ENCODE assay signal across 8 mouse cellular contexts in genomic region chr14:64586860-64587698, GRCm38 (mm10).
DNase-seq lines count a peak whose midpoint lies in the region; ATAC-seq and TF ChIP-seq lines count a peak whose summit lies in the region.

No protein-coding gene starts in this region.

- H3K9me3 ChIP-seq in liver, embryonic 15.5 days (replicated peaks), result no peaks in the 10 kb centered on the region

- peak overlapping the region; percentile 49 for H3K4me3 ChIP-seq in heart, adult 2 months
- H3K4me3 ChIP-seq in liver, embryonic 15.5 days (replicated peaks), result peak overlapping the region; percentile 47

- no peak for TF ChIP-seq POLR2A in heart, adult 2 months (IDR thresholded peaks at IDR 0.05; ENCODE audit: insufficient read depth, low read depth, low read length)

- peak in 1 of 2 experiments; percentile 27 for DNase-seq in heart, adult 2 months
- no peak for DNase-seq in heart, adult 11 months
- peak; percentile 25 for DNase-seq in thymus, postnatal 4 days
- DNase-seq in thymus, postnatal 36 days, result no peak
- DNase-seq in right cerebral cortex, postnatal 25 days, result peak; percentile 73
- DNase-seq in urinary bladder, postnatal 14 days (ENCODE audit: low spot score), result no peak

- no peak for TF ChIP-seq EP300 in heart, adult 2 months (IDR thresholded peaks at IDR 0.05; ENCODE audit: insufficient read depth, low read depth, low read length)

- H3K36me3 ChIP-seq in heart, adult 2 months (ENCODE audit: control insufficient read depth, insufficient read depth, low read length), result no peaks in the 10 kb centered on the region
- no peaks in the 10 kb centered on the region for H3K36me3 ChIP-seq in liver, embryonic 15.5 days (replicated peaks)

- TF ChIP-seq CTCF in heart, adult 2 months (IDR thresholded peaks at IDR 0.05), result no peak

- H3K4me1 ChIP-seq in heart, adult 2 months (ENCODE audit: control insufficient read depth, insufficient read depth, low read length), result no peaks in the 10 kb centered on the region
- peaks cover 10% of the 10 kb centered on the region for H3K4me1 ChIP-seq in liver, embryonic 15.5 days (replicated peaks)

- WGBS in heart, adult 2 months, result under 1% methylated on average over 57 of the region's 58 CpGs
- under 1% methylated on average over 56 of the region's 58 CpGs for WGBS in liver, embryonic 15.5 days (ENCODE audit: insufficient replicate concordance)

- no peaks in the 10 kb centered on the region for H3K79me2 ChIP-seq in heart, adult 2 months (replicated peaks; ENCODE audit: control insufficient read depth, insufficient read depth, low read length)

- intact Hi-C loops in heart, adult 2 months (cut with DNase I), result no loop called here

- H3K9ac ChIP-seq in heart, adult 2 months (ENCODE audit: low read depth, low read length), result 0 out of 2 replicates have a peak overlapping the region, but pooled peaks have one; percentile 10
- H3K9ac ChIP-seq in liver, embryonic 15.5 days, result no peak overlapping the region

- H3K4me2 ChIP-seq in liver, embryonic 15.5 days, result peak overlapping the region; percentile 64

- H3K27ac ChIP-seq in heart, adult 2 months, result no peak overlapping the region
- no peak overlapping the region for H3K27ac ChIP-seq in liver, embryonic 15.5 days (replicated peaks)

- H3K27me3 ChIP-seq in heart, adult 2 months (ENCODE audit: control insufficient read depth, insufficient read depth, low read length), result peaks cover 24% of the 10 kb centered on the region
- H3K27me3 ChIP-seq in liver, embryonic 15.5 days, result peaks cover 98% of the 10 kb centered on the region

- ATAC-seq in granulocyte monocyte progenitor cell, adult 5-6 weeks (replicated peaks; ENCODE audit: poor library complexity, severe bottlenecking), result peak; percentile 57
- no peak for ATAC-seq in liver, embryonic 15.5 days (ENCODE audit: insufficient read depth)

Comparison
In these comparisons a context has a peak if more than half of its experiments do, and no peak if none do; other contexts are left out.
1. DNase-seq: peak in thymus, postnatal 4 days (single experiment) and right cerebral cortex, postnatal 25 days (single experiment); none in heart, adult 11 months (single experiment), thymus, postnatal 36 days (0 of 2) and urinary bladder, postnatal 14 days (single experiment).